Mouse (Mus musculus) bone marrow, adult 2 months (tissue): Measurements from ENCODE around the gene Pip4k2c.

Source experiments
- CTCF ChIP-seq: fragments of 200-500 bp; IDR thresholded peaks from 2 replicates; pipeline ENCODE4 v1.5.1; 2011; ENCODE audit warnings: low read length, control low read depth; ENCODE audit not compliant: control insufficient read depth, insufficient read depth
- POLR2A ChIP-seq: fragments of 200-500 bp; IDR thresholded peaks from 2 replicates; pipeline ENCODE4 v1.6.1; 2011; ENCODE audit warnings: low read depth, mild to moderate bottlenecking, control low read depth, low read length, borderline replicate concordance; ENCODE audit not compliant: control insufficient read depth

DNA sequence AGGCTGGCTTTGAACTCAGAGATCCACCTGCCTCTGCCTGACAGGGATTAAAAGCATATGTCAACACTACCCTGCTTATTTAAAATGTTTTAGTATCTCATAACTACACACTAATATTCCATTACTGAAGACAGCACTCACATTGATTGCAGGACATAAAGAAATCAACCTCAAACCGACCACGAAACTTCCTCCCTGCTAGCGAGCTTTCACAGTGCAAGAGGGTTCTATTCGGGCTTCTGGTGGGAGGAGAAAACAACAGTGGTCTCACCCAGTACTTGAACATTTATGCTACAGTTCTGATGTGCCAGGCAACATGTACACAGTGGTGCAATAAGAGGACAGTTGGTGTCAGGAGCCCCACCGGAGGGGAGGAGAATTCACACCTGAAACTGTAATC is 39.4 kb upstream of the Pip4k2c start:
- TF ChIP-seq POLR2A (no peak), CTCF (no peak)
